Mouse (Mus musculus): Measurements from ENCODE around the gene Sytl3.
"Not testable (repeated sequence)": the region's sequence is repeated elsewhere in the genome, so short reads cannot be mapped to it uniquely, and the experiment has no call there.

DNA sequence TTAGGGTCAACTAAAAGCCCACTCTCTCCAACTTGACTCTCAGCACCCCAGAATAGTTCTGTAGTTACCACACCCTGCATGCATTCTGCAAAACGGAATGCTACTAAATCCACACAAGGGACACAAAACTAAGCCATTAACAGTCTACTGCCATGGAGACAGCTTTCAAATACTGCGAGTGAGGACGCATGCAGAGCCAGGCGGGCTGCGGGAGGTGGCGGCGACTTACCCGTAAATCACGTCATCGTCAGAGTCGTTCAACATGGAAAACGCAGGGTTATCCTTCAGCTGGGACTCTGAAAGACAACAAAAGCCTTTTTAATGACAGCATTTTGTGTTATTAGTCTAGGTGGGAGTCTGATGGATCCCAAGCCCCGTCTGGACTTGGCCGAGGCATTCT is 45.4 kb upstream of the Sytl3 start:
- TF ChIP-seq CTCF (conservative IDR thresholded peaks at IDR 0.05 in 1 of 2, IDR thresholded peaks at IDR 0.05 in 1 of 2; ENCODE audit: low read depth in 2 of 2, low read length in 2 of 2); USF1 (IDR thresholded peaks at IDR 0.05; ENCODE audit: low read depth, low read length); MAZ (IDR thresholded peaks at IDR 0.05; ENCODE audit: low read depth, low read length); POLR2A (IDR thresholded peaks at IDR 0.05; ENCODE audit: low read depth, low read length); EP300 (IDR thresholded peaks at IDR 0.05; ENCODE audit: low read length); POLR2AphosphoS2 (IDR thresholded peaks at IDR 0.05; ENCODE audit: low read depth, low read length); RCOR1 (conservative IDR thresholded peaks at IDR 0.05; ENCODE audit: low read depth, low read length); USF2 (conservative IDR thresholded peaks at IDR 0.05; ENCODE audit: low read depth, low read length); JUND (conservative IDR thresholded peaks at IDR 0.05; ENCODE audit: low read depth, low read length); E2F4 (IDR thresholded peaks at IDR 0.05; ENCODE audit: insufficient replicate concordance, low read depth, low read length); NELFE (IDR thresholded peaks at IDR 0.05; ENCODE audit: low read depth, low read length); ZKSCAN1 (IDR thresholded peaks at IDR 0.05; ENCODE audit: borderline replicate concordance, low read depth, low read length): not testable (repeated sequence)

All from CH12.LX (cell line).